Mouse (Mus musculus): ENCODE measurements around the gene Tnfrsf4. TPM values are rescaled to one million over a fixed set of nuclear protein-coding genes. Genes with fewer than 3 reads are reported as not detected.

The Tnfrsf4 gene
- polyA plus RNA-seq, 1 experiment from 2014 or later: 0.77 TPM

- no peak for ATAC-seq (ENCODE audit: low FRiP score, low TSS enrichment)
- Histone ChIP-seq H3K36me3 (ENCODE audit: control insufficient read depth, insufficient read depth, low read length) (no peaks in the 10 kb centered on the region), H3K27me3 (ENCODE audit: control insufficient read depth, insufficient read depth, low read length) (no peaks in the 10 kb centered on the region), H3K4me1 (ENCODE audit: control insufficient read depth, insufficient read depth, low read length) (no peaks in the 10 kb centered on the region), H3K9ac (ENCODE audit: low read depth, low read length) (no peak overlapping the region), H3K27ac (ENCODE audit: low read depth, low read length) (no peak overlapping the region), H3K4me3 (ENCODE audit: low read length) (no peak overlapping the region), H3K4me2 (replicated peaks; ENCODE audit: low read depth, low read length) (no peak overlapping the region), H3K9me3 (ENCODE audit: control insufficient read depth, low read length) (no peaks in the 10 kb centered on the region)
- 72% methylated on average over 3 of the region's 3 CpGs for WGBS
These were observed 7.7 kb downstream of the Tnfrsf4 start for GRCm38 (mm10) chr4:156021381-156021780.

GRCm38 (mm10) chr4:156021942-156022419, 8.3 kb downstream of the Tnfrsf4 start:
- Histone ChIP-seq H3K4me2 (replicated peaks; ENCODE audit: low read depth, low read length) (no peak overlapping the region), H3K9me3 (ENCODE audit: control insufficient read depth, low read length) (no peaks in the 10 kb centered on the region), H3K9ac (ENCODE audit: low read depth, low read length) (no peak overlapping the region), H3K4me3 (ENCODE audit: low read length) (no peak overlapping the region), H3K27ac (ENCODE audit: low read depth, low read length) (no peak overlapping the region), H3K4me1 (ENCODE audit: control insufficient read depth, insufficient read depth, low read length) (no peaks in the 10 kb centered on the region), H3K36me3 (ENCODE audit: control insufficient read depth, insufficient read depth, low read length) (no peaks in the 10 kb centered on the region), H3K27me3 (ENCODE audit: control insufficient read depth, insufficient read depth, low read length) (no peaks in the 10 kb centered on the region)
- no peak for ATAC-seq (ENCODE audit: low FRiP score, low TSS enrichment)
- 82% methylated on average over 9 of the region's 9 CpGs for WGBS

- H3K27me3 ChIP-seq (ENCODE audit: control insufficient read depth, insufficient read depth, low read length): no peaks in the 10 kb centered on the region
- no peaks in the 10 kb centered on the region for H3K4me1 ChIP-seq (ENCODE audit: control insufficient read depth, insufficient read depth, low read length)
- 83% methylated on average over 9 of the region's 9 CpGs for WGBS
- H3K4me2 ChIP-seq (replicated peaks; ENCODE audit: low read depth, low read length): no peak overlapping the region
- no peak for ATAC-seq (ENCODE audit: low FRiP score, low TSS enrichment)
- H3K36me3 ChIP-seq (ENCODE audit: control insufficient read depth, insufficient read depth, low read length): peaks cover 9% of the 10 kb centered on the region; the same call in 1 of the 2 replicates
- H3K9ac ChIP-seq (ENCODE audit: low read depth, low read length): no peak overlapping the region
- H3K27ac ChIP-seq (ENCODE audit: low read depth, low read length): no peak overlapping the region
- no peak overlapping the region for H3K4me3 ChIP-seq (ENCODE audit: low read length)
- no peaks in the 10 kb centered on the region for H3K9me3 ChIP-seq (ENCODE audit: control insufficient read depth, low read length)
These were observed 9.9 kb downstream of the Tnfrsf4 start for GRCm38 (mm10) chr4:156023520-156023919.

- Histone ChIP-seq H3K4me1 (ENCODE audit: control insufficient read depth, insufficient read depth, low read length) (no peaks in the 10 kb centered on the region), H3K4me2 (replicated peaks; ENCODE audit: low read depth, low read length) (no peak overlapping the region), H3K9me3 (ENCODE audit: control insufficient read depth, low read length) (no peaks in the 10 kb centered on the region), H3K27me3 (ENCODE audit: control insufficient read depth, insufficient read depth, low read length) (no peaks in the 10 kb centered on the region), H3K27ac (ENCODE audit: low read depth, low read length) (no peak overlapping the region), H3K36me3 (ENCODE audit: control insufficient read depth, insufficient read depth, low read length) (peaks cover 9% of the 10 kb centered on the region; the same call in 1 of the 2 replicates), H3K4me3 (ENCODE audit: low read length) (no peak overlapping the region), H3K9ac (ENCODE audit: low read depth, low read length) (no peak overlapping the region)
- ATAC-seq (ENCODE audit: low FRiP score, low TSS enrichment): no peak
- WGBS: 95% methylated on average over 7 of the region's 7 CpGs
These were observed 10.5 kb downstream of the Tnfrsf4 start for GRCm38 (mm10) chr4:156024184-156024583.

GRCm38 (mm10) chr4:156026013-156026412, 12.4 kb downstream of the Tnfrsf4 start, which contains the start of gene Tnfrsf18:
TSS of gene Tnfrsf18 (plus strand) at chr4:156026164.
- Histone ChIP-seq H3K4me1 (ENCODE audit: control insufficient read depth, insufficient read depth, low read length) (peaks cover 7% of the 10 kb centered on the region), H3K9ac (ENCODE audit: low read depth, low read length) (no peak within 1 kb of the TSS), H3K4me2 (replicated peaks; ENCODE audit: low read depth, low read length) (no peak within 1 kb of the TSS), H3K36me3 (ENCODE audit: control insufficient read depth, insufficient read depth, low read length) (peaks cover 9% of the 10 kb centered on the region; the same call in 1 of the 2 replicates), H3K27ac (ENCODE audit: low read depth, low read length) (no peak within 1 kb of the TSS), H3K9me3 (ENCODE audit: control insufficient read depth, low read length) (no peaks in the 10 kb centered on the region), H3K27me3 (ENCODE audit: control insufficient read depth, insufficient read depth, low read length) (no peaks in the 10 kb centered on the region), H3K4me3 (ENCODE audit: low read length) (no peak within 1 kb of the TSS)
- ATAC-seq (ENCODE audit: low FRiP score, low TSS enrichment): peak; percentile 38; the same call in 1 of the 2 replicates
- 61% methylated on average over 4 of the region's 4 CpGs for WGBS

GRCm38 (mm10) chr4:156028580-156028979, 14.9 kb downstream of the Tnfrsf4 start:
- no peak overlapping the region for H3K27ac ChIP-seq (ENCODE audit: low read depth, low read length)
- H3K4me3 ChIP-seq (ENCODE audit: low read length): no peak overlapping the region
- no peaks in the 10 kb centered on the region for H3K9me3 ChIP-seq (ENCODE audit: control insufficient read depth, low read length)
- 83% methylated on average over 7 of the region's 7 CpGs for WGBS
- H3K9ac ChIP-seq (ENCODE audit: low read depth, low read length): no peak overlapping the region
- ATAC-seq (ENCODE audit: low FRiP score, low TSS enrichment): no peak
- peaks cover 9% of the 10 kb centered on the region; the same call in 1 of the 2 replicates for H3K36me3 ChIP-seq (ENCODE audit: control insufficient read depth, insufficient read depth, low read length)
- H3K4me1 ChIP-seq (ENCODE audit: control insufficient read depth, insufficient read depth, low read length): peaks cover 19% of the 10 kb centered on the region
- no peaks in the 10 kb centered on the region for H3K27me3 ChIP-seq (ENCODE audit: control insufficient read depth, insufficient read depth, low read length)
- H3K4me2 ChIP-seq (replicated peaks; ENCODE audit: low read depth, low read length): no peak overlapping the region

- peaks cover 11% of the 10 kb centered on the region; the same call in 1 of the 2 replicates for H3K27me3 ChIP-seq (ENCODE audit: control insufficient read depth, insufficient read depth, low read length)
- peaks cover 19% of the 10 kb centered on the region for H3K4me1 ChIP-seq (ENCODE audit: control insufficient read depth, insufficient read depth, low read length)
- peak overlapping the region; percentile 69 for H3K9ac ChIP-seq (ENCODE audit: low read depth, low read length)
- peak overlapping the region; percentile 76 for H3K4me2 ChIP-seq (replicated peaks; ENCODE audit: low read depth, low read length)
- H3K9me3 ChIP-seq (ENCODE audit: control insufficient read depth, low read length): no peaks in the 10 kb centered on the region
- H3K4me3 ChIP-seq (ENCODE audit: low read length): peak overlapping the region; percentile 58
- 0 out of 2 replicates have a peak overlapping the region, but pooled peaks have one; percentile 26 for H3K27ac ChIP-seq (ENCODE audit: low read depth, low read length)
- 65% methylated on average over 9 of the region's 9 CpGs for WGBS
- 0 out of 2 replicates have a peak, but pooled peaks have one; percentile 0 for ATAC-seq (ENCODE audit: low FRiP score, low TSS enrichment)
- H3K36me3 ChIP-seq (ENCODE audit: control insufficient read depth, insufficient read depth, low read length): peaks cover 9% of the 10 kb centered on the region; the same call in 1 of the 2 replicates
These were observed 17.0 kb downstream of the Tnfrsf4 start for GRCm38 (mm10) chr4:156030651-156031118.

GRCm38 (mm10) chr4:156031255-156031592, 17.6 kb downstream of the Tnfrsf4 start:
- Histone ChIP-seq H3K4me1 (ENCODE audit: control insufficient read depth, insufficient read depth, low read length) (peaks cover 19% of the 10 kb centered on the region), H3K4me3 (ENCODE audit: low read length) (peak overlapping the region; percentile 58), H3K27me3 (ENCODE audit: control insufficient read depth, insufficient read depth, low read length) (peaks cover 11% of the 10 kb centered on the region; the same call in 1 of the 2 replicates), H3K4me2 (replicated peaks; ENCODE audit: low read depth, low read length) (peak overlapping the region; percentile 76), H3K9ac (ENCODE audit: low read depth, low read length) (peak overlapping the region; percentile 69), H3K27ac (ENCODE audit: low read depth, low read length) (peak overlapping the region; percentile 92), H3K9me3 (ENCODE audit: control insufficient read depth, low read length) (no peaks in the 10 kb centered on the region), H3K36me3 (ENCODE audit: control insufficient read depth, insufficient read depth, low read length) (peaks cover 9% of the 10 kb centered on the region; the same call in 1 of the 2 replicates)
- ATAC-seq (ENCODE audit: low FRiP score, low TSS enrichment): peak; percentile 33
- 6% methylated on average over 7 of the region's 7 CpGs for WGBS

- ATAC-seq (ENCODE audit: low FRiP score, low TSS enrichment): peak; percentile 91
- peaks cover 11% of the 10 kb centered on the region; the same call in 1 of the 2 replicates for H3K27me3 ChIP-seq (ENCODE audit: control insufficient read depth, insufficient read depth, low read length)
- H3K9ac ChIP-seq (ENCODE audit: low read depth, low read length): peak overlapping the region; percentile 69
- peak overlapping the region; percentile 76 for H3K4me2 ChIP-seq (replicated peaks; ENCODE audit: low read depth, low read length)
- H3K9me3 ChIP-seq (ENCODE audit: control insufficient read depth, low read length): no peaks in the 10 kb centered on the region
- WGBS: under 1% methylated on average over 24 of the region's 24 CpGs
- peaks cover 9% of the 10 kb centered on the region; the same call in 1 of the 2 replicates for H3K36me3 ChIP-seq (ENCODE audit: control insufficient read depth, insufficient read depth, low read length)
- H3K4me3 ChIP-seq (ENCODE audit: low read length): peak overlapping the region; percentile 58
- H3K27ac ChIP-seq (ENCODE audit: low read depth, low read length): peak overlapping the region; percentile 92
- H3K4me1 ChIP-seq (ENCODE audit: control insufficient read depth, insufficient read depth, low read length): peaks cover 19% of the 10 kb centered on the region
These were observed 18.1 kb downstream of the Tnfrsf4 start for GRCm38 (mm10) chr4:156031593-156032391.
